Comparison of ENCODE assay signal across 23 mouse cellular contexts in genomic region chr16:50249036-50249435, GRCm38 (mm10).
DNase-seq lines count a peak whose midpoint lies in the region; ATAC-seq and TF ChIP-seq lines count a peak whose summit lies in the region.
"Had no signal": no experiment of that assay in that cellular context is flagged by ENCODE, and none has a peak within 500 bp of the region (broad histone marks: within the 10 kb centered on the region; RNA-seq: fewer than 3 reads in every experiment).

No protein-coding gene starts in this region.

- ATAC-seq in intestine, embryonic 15.5 days = peak; percentile 45
- peak; percentile 73 for ATAC-seq in intestine, postnatal 0 days
- ATAC-seq: activated CD4-positive, CD25-positive, alpha-beta regulatory T cell, adult 4 months; CD4-positive, CD25-positive, alpha-beta regulatory T cell, adult 4 months; forebrain, embryonic 13.5 days; forebrain, embryonic 15.5 days; forebrain, postnatal 0 days had no signal

- no peaks in the 10 kb centered on the region for H3K27me3 ChIP-seq in intestine, embryonic 15.5 days (replicated peaks)
- no peaks in the 10 kb centered on the region for H3K27me3 ChIP-seq in intestine, postnatal 0 days (replicated peaks; ENCODE audit: control insufficient read depth, insufficient read depth, low read length)
- H3K27me3 ChIP-seq: CH12.LX; embryonic facial prominence, embryonic 12.5 days; forebrain, embryonic 13.5 days; forebrain, embryonic 15.5 days had no signal

- no peak overlapping the region for H3K4me3 ChIP-seq in intestine, embryonic 15.5 days (replicated peaks)
- H3K4me3 ChIP-seq in intestine, postnatal 0 days (ENCODE audit: low read depth, low read length) = no peak overlapping the region
- H3K4me3 ChIP-seq: embryonic facial prominence, embryonic 10.5 days; embryonic facial prominence, embryonic 12.5 days; forebrain, embryonic 13.5 days; forebrain, embryonic 15.5 days had no signal

- no peak for TF ChIP-seq CTCF in intestine, postnatal 0 days (IDR thresholded peaks at IDR 0.05; ENCODE audit: low read depth)

- DNase-seq in Muller cell, postnatal 12 days (ENCODE audit: inconsistent ontology term) = peak; percentile 19
- DNase-seq in layer of hippocampus, postnatal 14 days (ENCODE audit: low spot score in 2 of 2) = no peak
- DNase-seq in adrenal gland, adult 2 months = no peak
- DNase-seq in urinary bladder, postnatal 4 days (ENCODE audit: low spot score in 2 of 2) = no peak
- DNase-seq: adrenal gland, postnatal 10 days; adrenal gland, postnatal 25 days; B cell, adult 2 months; cerebellum, adult 11 months; cerebellum, adult 18-20 months; cerebellum, adult 8-10 months; cerebellum, postnatal 10 days; cerebellum, postnatal 25 days; forebrain, postnatal 0 days had no signal

- H3K27ac ChIP-seq in intestine, embryonic 15.5 days = no peak overlapping the region
- H3K27ac ChIP-seq in intestine, postnatal 0 days (ENCODE audit: low read depth, low read length) = no peak overlapping the region
- H3K27ac ChIP-seq: embryonic facial prominence, embryonic 10.5 days; embryonic facial prominence, embryonic 12.5 days; forebrain, embryonic 13.5 days; forebrain, embryonic 15.5 days had no signal

- WGBS in intestine, embryonic 15.5 days = 76% methylated on average over 3 of the region's 3 CpGs
- 60% methylated on average over 3 of the region's 3 CpGs for WGBS in intestine, postnatal 0 days

- no peaks in the 10 kb centered on the region for H3K36me3 ChIP-seq in intestine, embryonic 15.5 days
- no peaks in the 10 kb centered on the region for H3K36me3 ChIP-seq in intestine, postnatal 0 days (ENCODE audit: control insufficient read depth, insufficient read depth)
- H3K36me3 ChIP-seq: forebrain, embryonic 15.5 days had no signal

- no peak overlapping the region for H3K4me2 ChIP-seq in intestine, embryonic 15.5 days (replicated peaks)
- no peak overlapping the region for H3K4me2 ChIP-seq in intestine, postnatal 0 days (replicated peaks; ENCODE audit: low read depth)
- H3K4me2 ChIP-seq: embryonic facial prominence, embryonic 12.5 days; forebrain, embryonic 13.5 days; forebrain, embryonic 15.5 days had no signal

- H3K9ac ChIP-seq in intestine, embryonic 15.5 days = no peak overlapping the region
- H3K9ac ChIP-seq in intestine, postnatal 0 days (ENCODE audit: low read depth, low read length) = no peak overlapping the region
- H3K9ac ChIP-seq: embryonic facial prominence, embryonic 12.5 days; forebrain, embryonic 13.5 days; forebrain, embryonic 15.5 days; forebrain, postnatal 0 days had no signal

- no peaks in the 10 kb centered on the region for H3K9me3 ChIP-seq in intestine, embryonic 15.5 days
- H3K9me3 ChIP-seq in intestine, postnatal 0 days (ENCODE audit: control insufficient read depth) = no peaks in the 10 kb centered on the region
- H3K9me3 ChIP-seq: embryonic facial prominence, embryonic 10.5 days; embryonic facial prominence, embryonic 12.5 days; forebrain, embryonic 13.5 days; forebrain, embryonic 15.5 days; G1E had no signal

- no peaks in the 10 kb centered on the region for H3K4me1 ChIP-seq in intestine, embryonic 15.5 days (replicated peaks)
- no peaks in the 10 kb centered on the region for H3K4me1 ChIP-seq in intestine, postnatal 0 days (replicated peaks; ENCODE audit: control insufficient read depth, insufficient read depth, low read length)
- H3K4me1 ChIP-seq: embryonic facial prominence, embryonic 10.5 days; embryonic facial prominence, embryonic 12.5 days; forebrain, embryonic 13.5 days had no signal
